Mouse (Mus musculus) kidney, embryonic 14.5 days (tissue): Measurements from ENCODE around the gene Prr7. TPM values are rescaled to one million over a fixed set of nuclear protein-coding genes. Genes with fewer than 3 reads are reported as not detected.
"Not testable (repeated sequence)": the region's sequence is repeated elsewhere in the genome, so short reads cannot be mapped to it uniquely, and the experiment has no call there.

Experiments
- ATAC-seq: fragments of 200-750 bp; cut with Nextera tagmentation; 2 replicates; pipeline ENCODE4 v1.8.0; 2017; ENCODE audit warnings: moderate number of reproducible peaks, mild to moderate bottlenecking, moderate TSS enrichment, moderate library complexity; ENCODE audit not compliant: low FRiP score, low TSS enrichment
- H3K27ac ChIP-seq: fragments of 300-500 bp; sonication (generic); 2 replicates; pipeline ENCODE4 v1.5.1; 2014; ENCODE audit warnings: low read depth, mild to moderate bottlenecking, low read length, moderate library complexity, mixed read lengths
- H3K27me3 ChIP-seq: fragments of 300-500 bp; sonication (generic); 2 replicates; pipeline ENCODE4 v1.6.1; 2014; ENCODE audit warnings: mild to moderate bottlenecking, low read length; ENCODE audit not compliant: control insufficient read depth, insufficient read depth
- H3K36me3 ChIP-seq: fragments of 300-500 bp; sonication (generic); 2 replicates; pipeline ENCODE4 v1.6.1; 2014; ENCODE audit warnings: low read length, mixed read lengths; ENCODE audit not compliant: control insufficient read depth, insufficient read depth
- H3K4me1 ChIP-seq: fragments of 300-500 bp; sonication (generic); 2 replicates; pipeline ENCODE4 v1.6.1; 2014; ENCODE audit warnings: low read length, mixed read lengths; ENCODE audit not compliant: control insufficient read depth, insufficient read depth
- H3K4me2 ChIP-seq: fragments of 300-500 bp; sonication (generic); replicated peaks from 2 replicates; pipeline ENCODE4 v1.6.1; 2014; ENCODE audit warnings: low read depth, mild to moderate bottlenecking, low read length
- H3K4me3 ChIP-seq: fragments of 300-500 bp; sonication (generic); 2 replicates; pipeline ENCODE4 v1.5.1; 2014; ENCODE audit warnings: mild to moderate bottlenecking, low read length
- H3K9ac ChIP-seq: fragments of 300-500 bp; sonication (generic); 2 replicates; pipeline ENCODE4 v1.6.1; 2014; ENCODE audit warnings: low read depth, mild to moderate bottlenecking, low read length, moderate library complexity
- H3K9me3 ChIP-seq: fragments of 300-500 bp; sonication (generic); 2 replicates; pipeline ENCODE4 v1.6.1; 2016; ENCODE audit warnings: low read length; ENCODE audit not compliant: control insufficient read depth
- WGBS: fragments of 180-500 bp; shearing (Covaris S2); extraction: QIAGEN DNeasy Blood & Tissue Kit; methylation state at CpG from one replicate; pipeline ENCODE4 v1.1.7; 2014; 5-methylcytosine and 5-hydroxymethylcytosine counted together
- polyA plus RNA-seq: library from polyadenylated mRNA; unstranded; fragments of >200 nt; fragmentation: Nextera tagmentation; extraction: Ambion mirVana; gene quantifications from 2 replicates; pipeline ENCODE4 v1.2.1, GENCODE M21; 2014

Gene Prr7
- polyA plus RNA-seq, 1 experiment from 2014 or later = 0.77 TPM

DNA sequence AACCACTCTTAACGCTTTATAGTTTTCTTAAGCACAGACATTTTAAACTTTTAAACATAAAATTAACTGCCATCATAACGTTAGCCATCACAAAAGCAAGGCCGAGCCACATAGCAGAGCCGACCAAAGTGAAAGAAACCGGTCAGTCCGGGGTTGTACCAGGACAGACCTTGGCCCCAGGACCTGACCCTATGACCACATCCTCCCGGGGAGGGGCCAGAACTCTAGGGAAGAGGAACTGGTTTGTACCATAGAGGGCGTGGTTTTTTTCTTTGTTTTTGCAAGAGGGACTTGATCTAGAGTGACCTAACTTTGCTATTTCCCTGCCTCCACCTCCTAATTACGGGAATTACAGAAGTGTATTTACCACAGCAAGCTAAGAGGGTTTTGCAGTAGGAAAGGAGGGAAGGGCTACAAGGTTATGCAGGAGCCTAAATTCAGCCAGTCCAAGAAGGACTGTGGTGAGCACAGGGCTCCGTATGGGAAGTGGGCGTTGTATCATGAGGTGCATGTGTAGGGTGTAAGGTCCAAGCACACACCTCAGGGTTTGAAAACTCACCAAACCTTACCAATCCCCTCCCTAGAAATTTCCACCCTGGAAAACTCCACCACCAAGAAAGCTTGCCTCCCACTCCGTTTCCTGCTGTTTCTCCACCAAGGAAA, 34.7 kb upstream of the Prr7 start:
- no peaks in the 10 kb centered on the region for H3K4me1 ChIP-seq
- no peak overlapping the region for H3K27ac ChIP-seq
- ATAC-seq = no peak
- H3K36me3 ChIP-seq = no peaks in the 10 kb centered on the region
- no peak overlapping the region for H3K4me3 ChIP-seq
- H3K4me2 ChIP-seq = no peak overlapping the region
- no peak overlapping the region for H3K9ac ChIP-seq
- H3K9me3 ChIP-seq = 0 out of 2 replicates have a peak, but pooled peaks cover 4% of the 10 kb centered on the region
- H3K27me3 ChIP-seq = no peaks in the 10 kb centered on the region
- WGBS = 56% methylated on average over 12 of the region's 12 CpGs

GRCm38 (mm10) chr13:55430566-55430965, 33.5 kb upstream of the Prr7 start:
- H3K4me3 ChIP-seq = no peak overlapping the region
- H3K4me2 ChIP-seq = no peak overlapping the region
- 79% methylated on average over 2 of the region's 2 CpGs for WGBS
- H3K36me3 ChIP-seq = no peaks in the 10 kb centered on the region
- H3K9ac ChIP-seq = no peak overlapping the region
- ATAC-seq = no peak
- H3K9me3 ChIP-seq = 0 out of 2 replicates have a peak, but pooled peaks cover 4% of the 10 kb centered on the region
- H3K27me3 ChIP-seq = no peaks in the 10 kb centered on the region
- no peak overlapping the region for H3K27ac ChIP-seq
- no peaks in the 10 kb centered on the region for H3K4me1 ChIP-seq

DNA sequence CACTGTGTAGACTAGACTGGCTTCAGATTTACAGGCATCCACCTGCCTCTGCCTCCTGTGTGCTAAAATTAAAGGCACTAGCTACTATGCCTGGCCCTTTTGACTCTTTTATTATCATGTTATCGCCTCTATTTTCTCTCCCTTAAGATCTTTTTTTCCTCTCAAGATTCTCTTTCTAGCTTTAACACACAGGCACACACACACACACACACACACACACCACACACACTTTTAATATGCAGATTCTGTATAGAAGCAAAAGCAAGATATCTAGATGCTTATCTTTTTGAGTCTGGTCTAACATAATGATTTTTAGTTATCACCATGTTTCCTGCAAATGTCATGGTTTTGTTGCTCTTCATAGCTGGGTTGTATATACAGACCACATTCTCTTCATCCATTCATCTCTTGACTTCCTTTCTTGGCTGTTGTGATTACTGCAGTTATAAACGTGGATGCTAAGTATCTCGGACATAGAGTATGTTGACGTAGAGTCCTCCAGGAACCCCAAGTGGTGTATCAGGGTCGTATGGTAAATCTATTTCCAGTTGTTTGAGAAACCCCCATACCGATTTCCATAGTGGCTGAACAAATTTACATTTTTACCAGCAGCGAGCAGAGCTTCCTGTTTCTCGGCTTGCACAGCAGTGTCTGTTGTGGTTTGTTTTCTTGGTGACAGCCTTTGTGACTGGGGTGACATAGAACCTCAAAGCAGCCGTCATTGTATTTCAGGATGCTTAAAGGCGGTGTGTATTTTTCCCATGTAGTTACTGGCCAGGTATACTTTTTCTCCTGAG, 32.0 kb upstream of the Prr7 start:
- Histone ChIP-seq H3K4me3 (no peak overlapping the region), H3K27me3 (no peaks in the 10 kb centered on the region), H3K36me3 (no peaks in the 10 kb centered on the region), H3K9me3 (0 out of 2 replicates have a peak, but pooled peaks cover 4% of the 10 kb centered on the region), H3K4me2 (no peak overlapping the region), H3K9ac (no peak overlapping the region), H3K27ac (no peak overlapping the region), H3K4me1 (no peaks in the 10 kb centered on the region)
- WGBS = 78% methylated on average over 10 of the region's 10 CpGs
- ATAC-seq = no peak

DNA sequence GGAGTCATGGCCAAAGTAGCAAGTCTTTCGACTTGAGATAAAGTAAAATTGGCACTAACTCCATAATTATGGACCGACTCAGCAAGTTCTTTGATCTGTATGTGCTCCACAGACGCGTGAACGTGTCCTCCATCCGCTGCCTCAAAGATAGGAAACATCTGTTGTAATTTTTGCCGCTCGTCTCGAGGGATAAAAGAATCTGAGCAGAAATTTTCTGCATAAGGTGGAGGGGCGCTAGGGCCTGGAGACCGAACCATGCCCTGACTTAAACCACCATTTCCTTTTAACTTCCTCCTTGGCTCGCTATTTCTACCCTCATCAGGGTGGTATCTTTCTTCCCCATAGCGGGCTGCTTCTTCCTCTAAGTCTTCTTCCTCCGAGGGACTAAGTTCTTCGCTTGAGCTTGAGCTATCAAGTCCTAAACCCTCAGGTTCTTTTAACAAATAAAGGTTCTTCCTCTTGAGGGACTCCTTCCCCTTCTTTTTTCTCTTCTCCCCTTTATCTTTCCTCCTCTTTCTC, 26.9 kb upstream of the Prr7 start:
- H3K4me1 ChIP-seq, ATAC-seq, H3K27me3 ChIP-seq, H3K9ac ChIP-seq, H3K4me2 ChIP-seq, H3K36me3 ChIP-seq, H3K9me3 ChIP-seq, H3K4me3 ChIP-seq, H3K27ac ChIP-seq: not testable (repeated sequence)
- WGBS = 92% methylated on average over 15 of the region's 15 CpGs

DNA sequence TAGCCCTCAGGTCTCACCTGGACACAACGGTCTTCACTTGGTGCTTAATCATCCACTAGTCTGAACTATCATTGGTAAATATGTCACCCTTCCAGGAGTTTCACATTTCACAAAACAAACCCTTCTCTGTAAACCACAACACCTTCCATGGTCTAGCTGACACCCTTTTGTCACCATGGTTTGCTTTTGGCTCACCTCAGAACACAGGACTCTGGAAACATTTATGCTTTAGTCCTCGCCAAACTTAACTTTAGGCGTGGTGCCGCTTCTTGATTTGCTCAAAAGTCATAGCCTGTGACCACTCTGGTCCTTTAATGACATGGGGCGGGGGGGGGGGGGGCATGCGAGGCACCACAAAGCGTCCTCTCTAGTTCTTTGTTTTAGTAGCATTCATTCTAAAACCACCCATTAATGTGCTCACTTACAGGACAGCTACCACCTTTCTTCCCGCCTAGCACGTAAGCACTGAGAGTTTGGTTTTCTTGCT, 20.2 kb upstream of the Prr7 start:
- ATAC-seq = no peak
- Histone ChIP-seq H3K4me1 (peaks cover 23% of the 10 kb centered on the region), H3K27me3 (no peaks in the 10 kb centered on the region), H3K9me3 (no peaks in the 10 kb centered on the region), H3K9ac (peak overlapping the region; percentile 51; the same call in 1 of the 2 replicates), H3K4me2 (peak overlapping the region; percentile 69), H3K4me3 (peak overlapping the region; percentile 88), H3K27ac (peak overlapping the region; percentile 92; the same call in 1 of the 2 replicates), H3K36me3 (no peaks in the 10 kb centered on the region)
- 35% methylated on average over 9 of the region's 9 CpGs for WGBS

GRCm38 (mm10) chr13:55444286-55444936, 19.7 kb upstream of the Prr7 start:
- Histone ChIP-seq H3K4me3 (peak overlapping the region; percentile 88), H3K27me3 (no peaks in the 10 kb centered on the region), H3K4me2 (peak overlapping the region; percentile 69), H3K36me3 (peaks cover 2% of the 10 kb centered on the region; the same call in 1 of the 2 replicates), H3K27ac (peak overlapping the region; percentile 92), H3K9me3 (no peaks in the 10 kb centered on the region), H3K9ac (peak overlapping the region; percentile 51; the same call in 1 of the 2 replicates), H3K4me1 (peaks cover 23% of the 10 kb centered on the region)
- WGBS = 2% methylated on average over 33 of the region's 33 CpGs
- peak; percentile 82 for ATAC-seq

GRCm38 (mm10) chr13:55444937-55445315, 19.1 kb upstream of the Prr7 start, which contains the start of gene Grk6:
Grk6 (plus strand) TSS chr13:55445072.
- no peaks in the 10 kb centered on the region for H3K9me3 ChIP-seq
- peak within 1 kb of the TSS; percentile 92 for H3K27ac ChIP-seq
- peak within 1 kb of the TSS; percentile 88 for H3K4me3 ChIP-seq
- H3K27me3 ChIP-seq = no peaks in the 10 kb centered on the region
- ATAC-seq = peak; percentile 97
- H3K4me1 ChIP-seq = peaks cover 23% of the 10 kb centered on the region
- H3K36me3 ChIP-seq = peaks cover 6% of the 10 kb centered on the region; the same call in 1 of the 2 replicates
- peak within 1 kb of the TSS; percentile 80 for H3K4me2 ChIP-seq
- peak within 1 kb of the TSS; percentile 96 for H3K9ac ChIP-seq
- WGBS = 1% methylated on average over 35 of the region's 35 CpGs

- ATAC-seq = peak; percentile 25
- under 1% methylated on average over 46 of the region's 66 CpGs for WGBS
- Histone ChIP-seq H3K4me3 (peak overlapping the region; percentile 88), H3K9ac (peak overlapping the region; percentile 96), H3K9me3 (no peaks in the 10 kb centered on the region), H3K4me2 (peak overlapping the region; percentile 80), H3K27me3 (no peaks in the 10 kb centered on the region), H3K27ac (peak overlapping the region; percentile 91), H3K4me1 (peaks cover 23% of the 10 kb centered on the region), H3K36me3 (peaks cover 10% of the 10 kb centered on the region)
Observed at GRCm38 (mm10) chr13:55445361-55446091, 18.5 kb upstream of the Prr7 start.
